Comparison of ENCODE assay signal across 21 mouse cellular contexts in the genomic region with DNA sequence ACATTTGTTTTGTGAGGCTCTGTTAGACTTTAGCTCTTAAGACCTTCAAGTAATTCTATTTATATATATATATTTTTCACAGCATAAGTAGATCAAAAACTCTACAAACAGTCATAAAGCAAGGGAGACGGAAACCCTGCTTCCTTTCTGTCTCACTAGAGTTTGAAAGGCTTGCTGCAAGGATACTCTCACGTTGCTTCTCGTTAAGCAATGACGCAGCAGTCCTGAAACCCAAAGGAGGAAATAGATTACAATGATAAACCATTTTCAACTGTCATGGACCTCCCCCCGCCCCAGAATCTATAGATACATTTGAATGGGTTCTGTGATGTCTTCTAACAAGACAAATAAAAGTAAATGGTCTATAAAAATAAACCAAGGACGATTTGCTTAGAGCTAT.
DNase-seq lines count a peak whose midpoint lies in the region; ATAC-seq lines count a peak whose summit lies in the region.
"Had no signal": no experiment of that assay in that cellular context is flagged by ENCODE, and none has a peak within 500 bp of the region (broad histone marks: within the 10 kb centered on the region; RNA-seq: fewer than 3 reads in every experiment).

No protein-coding gene starts in this region.

- peak; percentile 4 for DNase-seq in thymus, postnatal 14 days
- no peak for DNase-seq in thymus, adult 18-20 months
- DNase-seq in MEL-GATA-1-ER (ENCODE audit: extremely low read depth, low read depth), result peak; percentile 54
- DNase-seq in induced T-regulatory cell, adult 2 months (ENCODE audit: low read depth), result peak; percentile 40
- DNase-seq in embryo, embryonic 10 days (ENCODE audit: low spot score), result no peak
- no peak for DNase-seq in testis, postnatal 10 days (ENCODE audit: low spot score)
- DNase-seq in gastrocnemius, postnatal 14 days, result no peak
- DNase-seq: adrenal gland, adult 2 months; cerebellum, adult 9-10 months; cerebellum, postnatal 36 days; gastrocnemius, postnatal 36 days; heart, adult 2 months; kidney, postnatal 25 days; lung, embryonic 14.5 days; lung, postnatal 4 days; midbrain, embryonic 14.5 days; right cerebral cortex, postnatal 25 days had no signal

- intact Hi-C loops in gastrocnemius, postnatal 14 days (cut with DNase I; ENCODE audit: low total_unique reads), result loop anchor here (5.0 kb wide), 1 partner anchor 287 kb away; no protein-coding TSS in a partner anchor

- ATAC-seq in neutrophil, adult 5-6 weeks (ENCODE audit: extremely low read depth, insufficient number of reproducible peaks, low FRiP score, poor library complexity, severe bottlenecking), result peak; percentile 48; the same call in 1 of the 2 replicates
- ATAC-seq: forebrain, embryonic 15.5 days; hindbrain, postnatal 0 days; intestine, postnatal 0 days had no signal

Comparison
In these comparisons a context has a peak if more than half of its experiments do, and no peak if none do; other contexts are left out.
1. DNase-seq: peak in thymus, postnatal 14 days (single experiment), MEL-GATA-1-ER (single experiment) and induced T-regulatory cell, adult 2 months (single experiment); none in thymus, adult 18-20 months (0 of 2), embryo, embryonic 10 days (single experiment), testis, postnatal 10 days (single experiment) and gastrocnemius, postnatal 14 days (single experiment).